Mouse (Mus musculus) forelimb bud, embryonic 11.5 days (tissue): ENCODE data around the gene Pigu.

Source experiments
- DNase-seq: peaks from one replicate; pipeline ENCODE4 v3.0.0-alpha.2; 2012; ENCODE audit warnings: low read depth, low spot score

Pigu gene

GRCm38 (mm10) chr2:155356971-155357591, at the start of gene Pigu:
Gene Pigu, minus strand, starts transcription at chr2:155357430.
- DNase-seq: peak; percentile 92

GRCm38 (mm10) chr2:155404635-155405034, 47.4 kb upstream of the Pigu start:
- DNase-seq: no peak

GRCm38 (mm10) chr2:155401926-155402325, 44.7 kb upstream of the Pigu start:
- no peak for DNase-seq

- DNase-seq: no peak
These were observed 43.0 kb upstream of the Pigu start for GRCm38 (mm10) chr2:155400276-155400675.

- no peak for DNase-seq
These were observed 37.4 kb upstream of the Pigu start for GRCm38 (mm10) chr2:155394586-155394985.

GRCm38 (mm10) chr2:155388573-155388972, 31.3 kb upstream of the Pigu start:
- no peak for DNase-seq

- DNase-seq: no peak
These were observed 29.8 kb upstream of the Pigu start for GRCm38 (mm10) chr2:155387052-155387451.

GRCm38 (mm10) chr2:155386534-155386899, 29.3 kb upstream of the Pigu start:
- DNase-seq: no peak

GRCm38 (mm10) chr2:155385731-155386533, 28.7 kb upstream of the Pigu start:
- DNase-seq: no peak

GRCm38 (mm10) chr2:155385090-155385489, 27.9 kb upstream of the Pigu start:
- DNase-seq: peak; percentile 74

GRCm38 (mm10) chr2:155382791-155383438, 25.7 kb upstream of the Pigu start:
- DNase-seq: no peak

- no peak for DNase-seq
These were observed 25.1 kb upstream of the Pigu start for GRCm38 (mm10) chr2:155382332-155382700.

GRCm38 (mm10) chr2:155381643-155382331, 24.6 kb upstream of the Pigu start:
- DNase-seq: peak; percentile 94

- DNase-seq: no peak
These were observed 23.8 kb upstream of the Pigu start for GRCm38 (mm10) chr2:155381060-155381437.

- DNase-seq: no peak
These were observed 23.2 kb upstream of the Pigu start, which contains the start of gene Trp53inp2 for GRCm38 (mm10) chr2:155380261-155381059. Gene Trp53inp2, plus strand, starts transcription at chr2:155381059.

GRCm38 (mm10) chr2:155376191-155376590, 19.0 kb upstream of the Pigu start:
- no peak for DNase-seq

- DNase-seq: no peak
These were observed 17.3 kb upstream of the Pigu start for GRCm38 (mm10) chr2:155374521-155374920.

GRCm38 (mm10) chr2:155373886-155374285, 16.7 kb upstream of the Pigu start:
- no peak for DNase-seq

GRCm38 (mm10) chr2:155373302-155373701, 16.1 kb upstream of the Pigu start:
- DNase-seq: no peak

- no peak for DNase-seq
These were observed 15.2 kb upstream of the Pigu start for GRCm38 (mm10) chr2:155372451-155372850.

- DNase-seq: no peak
These were observed 12.2 kb upstream of the Pigu start for GRCm38 (mm10) chr2:155369333-155369883.
